Mouse (Mus musculus): Measurements from ENCODE around the gene Tmem247.

GRCm38 (mm10) chr17:86964041-86964440 lies 46.9 kb downstream of the Tmem247 start:
- TF ChIP-seq NRF1 (IDR thresholded peaks at IDR 0.05; ENCODE audit: insufficient read depth, low read depth, low read length, poor library complexity, severe bottlenecking) = no peak
- TF ChIP-seq MAZ (IDR thresholded peaks at IDR 0.05; ENCODE audit: low read depth, low read length) = no peak

Data from MEL (cell line).